Mouse (Mus musculus): ENCODE measurements around the gene Xiap.

- TF ChIP-seq CTCF (IDR thresholded peaks at IDR 0.05; ENCODE audit: borderline replicate concordance, extremely low read depth, insufficient read depth, insufficient read length) (no peak), POLR2A (IDR thresholded peaks at IDR 0.05; ENCODE audit: borderline replicate concordance, extremely low read depth, insufficient read depth, insufficient read length, poor library complexity, severe bottlenecking) (no peak)
Observed at GRCm38 (mm10) chrX:42087731-42088130, 28.3 kb downstream of the Xiap start.

Data from brain, embryonic 14.5 days (tissue).